Mouse (Mus musculus) G1E (cell line): Measurements from ENCODE around the gene Ppfia1. TPM values are rescaled to one million over a fixed set of nuclear protein-coding genes. Genes with fewer than 3 reads are reported as not detected.
A peak's percentile ranks its signal among the peaks of the same experiment; 100 is the strongest.

ENCODE experiments used
- ATAC-seq: 2 replicates; pipeline ENCODE4 v1.8.0; 2016; ENCODE audit warnings: mild to moderate bottlenecking; ENCODE audit not compliant: insufficient number of reproducible peaks, poor library complexity, low FRiP score, severe bottlenecking; ENCODE audit errors: extremely low read depth
- DNase-seq: peaks from one replicate; pipeline ENCODE4 v3.0.0; 2012; ENCODE audit warnings: low spot score
- H3K27me3 ChIP-seq: 2 replicates; pipeline ENCODE4 v1.6.1; 2012; ENCODE audit warnings: mild to moderate bottlenecking, low read length, inconsistent platforms; ENCODE audit not compliant: insufficient read depth
- H3K36me3 ChIP-seq: replicated peaks from 2 replicates; pipeline ENCODE3; 2012; ENCODE audit warnings: mild to moderate bottlenecking, inconsistent platforms
- H3K4me1 ChIP-seq: 2 replicates; pipeline ENCODE4 v1.6.1; 2012; ENCODE audit warnings: low read depth, low read length, inconsistent platforms, mixed read lengths; ENCODE audit not compliant: insufficient read depth
- H3K4me3 ChIP-seq: 2 replicates; pipeline ENCODE4 v1.5.1; 2012; ENCODE audit warnings: low read depth, mild to moderate bottlenecking, inconsistent platforms, low read length, moderate library complexity, mixed read lengths
- H3K9me3 ChIP-seq: replicated peaks from 2 replicates; pipeline ENCODE4 v1.6.1; 2012; ENCODE audit warnings: inconsistent platforms
- CTCF ChIP-seq: IDR thresholded peaks from 2 replicates; pipeline ENCODE4 v1.5.1; 2012; ENCODE audit warnings: low read depth, low read length, inconsistent platforms, mixed read lengths
- GATA1 ChIP-seq: IDR thresholded peaks from 2 replicates; pipeline ENCODE4 v1.6.1; 2012; ENCODE audit warnings: borderline replicate concordance, low read length, inconsistent platforms, mixed read lengths
- GATA2 ChIP-seq: IDR thresholded peaks from 2 replicates; pipeline ENCODE4 v1.6.1; 2012; ENCODE audit warnings: low read depth, low read length, inconsistent platforms, borderline replicate concordance
- POLR2AphosphoS5 ChIP-seq: IDR thresholded peaks from 2 replicates; pipeline ENCODE4 v1.6.1; 2012; ENCODE audit warnings: low read depth, low read length, inconsistent platforms; ENCODE audit not compliant: insufficient replicate concordance
- TAL1 ChIP-seq: conservative IDR thresholded peaks from 2 replicates; pipeline ENCODE4 v1.6.1; 2012; ENCODE audit warnings: low read depth, low read length, inconsistent platforms, mixed read lengths
- polyA plus RNA-seq: library from polyadenylated mRNA; stranded (reverse); fragments of >175 nt; gene quantifications from 2 replicates; pipeline ENCODE4 v1.2.3, GENCODE M21; 2012
- total RNA-seq, 2 experiments: library from RNA; stranded (forward) in 1 of 2; stranded (reverse) in 1 of 2; fragments of 200-1000 nt in 1 of 2; fragments of >200 nt in 1 of 2; fragmentation: Nextera tagmentation in 1 of 2; gene quantifications; 2 replicates each; pipeline ENCODE4 v1.2.3; 2014 to 2017

The Ppfia1 gene
- total and polyA plus RNA-seq, 3 experiments, result 62.3 to 103 (median 68.1) TPM

- Histone ChIP-seq H3K4me1 (peaks cover 43% of the 10 kb centered on the region), H3K9me3 (no peaks in the 10 kb centered on the region), H3K4me3 (peak within 1 kb of the TSS; percentile 96), H3K36me3 (peaks cover 41% of the 10 kb centered on the region), H3K27me3 (no peaks in the 10 kb centered on the region)
- DNase-seq (peak; percentile 91), ATAC-seq (peak; percentile 66)
- no peak for TF ChIP-seq GATA2
- TF ChIP-seq TAL1, result no peak
- TF ChIP-seq POLR2AphosphoS5, result no peak
- TF ChIP-seq CTCF, result no peak
- no peak for TF ChIP-seq GATA1
Observed at GRCm38 (mm10) chr7:144582284-144582980, 28.9 kb upstream of the Ppfia1 start, which contains the start of gene Fadd. Fadd (minus strand) TSS chr7:144582463.

DNA sequence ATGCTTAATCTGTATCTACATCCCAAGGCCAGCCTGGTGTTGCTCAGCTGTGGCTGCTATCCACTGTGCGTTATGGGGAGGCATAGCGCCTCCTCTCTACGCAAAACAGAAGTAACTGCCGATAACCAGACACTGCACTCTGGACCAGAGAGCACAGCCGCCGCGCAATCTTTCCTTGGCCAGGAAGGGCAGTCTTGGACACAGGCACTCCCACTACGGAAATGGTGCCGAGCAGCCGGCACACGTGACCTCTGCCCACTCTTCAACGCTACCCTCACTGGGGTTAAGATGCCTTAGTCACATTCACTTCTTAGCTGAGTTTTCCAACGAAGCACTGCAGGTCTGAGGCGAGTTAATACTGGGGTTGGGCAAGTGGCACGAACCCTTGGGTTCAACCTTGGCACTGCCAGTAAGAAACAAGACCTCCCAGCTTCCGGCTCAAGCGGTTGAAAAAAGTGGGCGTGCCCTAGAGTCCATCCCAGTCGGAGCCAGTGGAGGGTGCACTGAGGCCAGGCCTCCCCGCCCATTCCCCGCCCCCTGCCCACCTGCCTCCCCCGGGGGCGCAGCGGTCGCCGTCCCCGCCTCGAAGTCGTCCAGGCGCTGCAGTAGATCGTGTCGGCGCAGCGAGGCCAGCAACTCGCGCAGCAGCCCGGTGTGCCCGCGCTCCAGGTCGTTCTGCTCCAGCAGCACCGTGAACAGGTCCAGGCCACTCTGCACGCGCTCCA is 28.2 kb upstream of the Ppfia1 start:
- Histone ChIP-seq H3K36me3 (peaks cover 47% of the 10 kb centered on the region), H3K9me3 (no peaks in the 10 kb centered on the region), H3K27me3 (no peaks in the 10 kb centered on the region), H3K4me1 (peaks cover 43% of the 10 kb centered on the region), H3K4me3 (peak overlapping the region; percentile 96)
- peak; percentile 74 for ATAC-seq
- no peak for TF ChIP-seq POLR2AphosphoS5
- no peak for TF ChIP-seq TAL1
- DNase-seq, result peak; percentile 75

GRCm38 (mm10) chr7:144577876-144578275 is 24.3 kb upstream of the Ppfia1 start:
- Histone ChIP-seq H3K36me3 (peaks cover 45% of the 10 kb centered on the region), H3K27me3 (peaks cover 21% of the 10 kb centered on the region), H3K9me3 (no peaks in the 10 kb centered on the region), H3K4me3 (no peak overlapping the region), H3K4me1 (peaks cover 33% of the 10 kb centered on the region)
- DNase-seq (no peak), ATAC-seq (no peak)
- TF ChIP-seq GATA2 (no peak), GATA1 (no peak), TAL1 (no peak), CTCF (no peak), POLR2AphosphoS5 (no peak)

DNA sequence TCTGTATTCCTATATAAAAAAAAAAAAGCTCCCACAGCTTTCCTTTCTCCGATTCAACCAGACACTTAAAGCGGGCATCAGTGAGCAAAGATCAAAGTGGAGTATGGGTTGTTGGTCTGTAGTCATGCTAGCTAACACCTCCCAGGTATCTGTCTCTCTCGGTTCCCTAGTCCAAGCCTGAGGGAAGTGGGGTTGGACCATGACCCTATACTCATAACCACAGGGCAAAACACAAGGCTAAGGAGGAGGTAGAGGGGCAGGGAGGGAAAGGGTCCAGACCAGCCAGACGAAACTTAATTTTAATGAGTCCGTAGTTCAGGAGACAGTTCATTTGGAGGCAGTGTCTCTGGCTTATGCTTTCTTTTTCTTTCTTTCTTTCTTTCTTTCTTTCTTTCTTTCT is 18.7 kb upstream of the Ppfia1 start:
- peaks cover 49% of the 10 kb centered on the region for H3K27me3 ChIP-seq
- no peak for ATAC-seq
- TF ChIP-seq GATA1, result no peak
- TF ChIP-seq GATA2, result no peak
- TF ChIP-seq CTCF, result no peak
- no peak for TF ChIP-seq POLR2AphosphoS5
- no peak for DNase-seq
- H3K4me1 ChIP-seq, result no peaks in the 10 kb centered on the region
- peaks cover 5% of the 10 kb centered on the region for H3K36me3 ChIP-seq
- H3K4me3 ChIP-seq, result no peak overlapping the region
- no peaks in the 10 kb centered on the region for H3K9me3 ChIP-seq

DNA sequence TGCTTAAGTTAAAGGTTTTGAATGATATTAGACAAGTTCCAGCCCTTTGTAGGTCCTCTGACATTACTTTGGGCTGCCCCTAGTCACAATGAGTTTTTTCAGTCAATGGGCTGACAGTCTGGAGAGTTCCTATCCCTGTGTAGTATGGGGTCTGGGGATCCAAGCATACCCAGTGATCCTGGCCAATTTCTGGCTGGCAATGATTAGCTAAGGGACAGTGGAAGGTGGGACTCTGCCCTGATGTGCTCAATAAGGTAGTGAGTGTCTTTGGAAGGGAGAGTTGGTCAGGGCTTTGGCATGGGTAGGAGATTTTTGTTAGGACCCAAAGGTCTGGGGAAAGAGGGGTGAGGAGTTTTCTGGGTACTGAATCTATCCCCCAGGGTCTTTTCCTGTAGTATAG is 18.1 kb upstream of the Ppfia1 start:
- H3K36me3 ChIP-seq, result no peaks in the 10 kb centered on the region
- H3K4me3 ChIP-seq, result no peak overlapping the region
- DNase-seq (no peak), ATAC-seq (no peak)
- H3K27me3 ChIP-seq, result peaks cover 55% of the 10 kb centered on the region
- H3K4me1 ChIP-seq, result no peaks in the 10 kb centered on the region
- H3K9me3 ChIP-seq, result no peaks in the 10 kb centered on the region
- TF ChIP-seq CTCF (no peak), GATA1 (no peak), GATA2 (no peak), POLR2AphosphoS5 (no peak), TAL1 (no peak)

- ATAC-seq, result no peak
- no peaks in the 10 kb centered on the region for H3K36me3 ChIP-seq
- no peak overlapping the region for H3K4me3 ChIP-seq
- H3K27me3 ChIP-seq, result peaks cover 63% of the 10 kb centered on the region
- no peak for DNase-seq
- H3K4me1 ChIP-seq, result no peaks in the 10 kb centered on the region
- TF ChIP-seq CTCF (no peak), POLR2AphosphoS5 (no peak), GATA1 (no peak), TAL1 (no peak), GATA2 (no peak)
- H3K9me3 ChIP-seq, result no peaks in the 10 kb centered on the region
Observed at GRCm38 (mm10) chr7:144569428-144569827, 15.9 kb upstream of the Ppfia1 start.
